Mouse (Mus musculus) splenic B cell, adult 2 months (primary cell): ENCODE data around the gene Alkbh4.
A peak's percentile ranks its signal among the peaks of the same experiment; 100 is the strongest.

ENCODE experiments used
- DNase-seq: peaks from one replicate; pipeline ENCODE4 v3.0.0-alpha.2; 2011; ENCODE audit warnings: low read depth, low spot score
- H3K27me3 ChIP-seq: 2 replicates; pipeline ENCODE4 v1.6.1; 2012; ENCODE audit warnings: mild to moderate bottlenecking, low read length, moderate library complexity, mixed read lengths; ENCODE audit not compliant: control insufficient read depth, poor library complexity, insufficient read depth, severe bottlenecking
- H3K36me3 ChIP-seq: 2 replicates; pipeline ENCODE4 v1.6.1; 2012; ENCODE audit warnings: mild to moderate bottlenecking, low read length, moderate library complexity, mixed read lengths; ENCODE audit not compliant: control insufficient read depth, poor library complexity, insufficient read depth, severe bottlenecking

The Alkbh4 gene

DNA sequence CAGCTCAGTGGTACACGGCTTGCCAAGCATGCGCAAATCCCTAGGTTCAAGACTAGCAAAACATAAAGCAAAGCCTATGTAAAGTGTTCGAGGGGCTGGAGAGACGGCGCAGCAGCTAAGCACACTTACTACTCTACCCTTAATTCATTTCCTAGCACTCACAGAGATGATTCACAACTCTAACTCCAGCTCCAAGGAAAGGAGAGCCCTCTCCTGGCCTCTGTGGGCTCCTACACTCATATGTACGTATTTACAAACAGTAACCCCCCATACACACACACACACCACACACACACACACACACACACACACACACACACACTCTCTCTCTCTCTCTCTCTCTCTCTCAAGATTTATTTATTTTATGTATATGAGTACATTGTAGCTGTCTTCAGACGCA, 47.8 kb downstream of the Alkbh4 start:
- H3K27me3 ChIP-seq = no peaks in the 10 kb centered on the region
- no peak for DNase-seq
- peaks cover 9% of the 10 kb centered on the region for H3K36me3 ChIP-seq

- DNase-seq = peak; percentile 84
- no peaks in the 10 kb centered on the region for H3K27me3 ChIP-seq
- peaks cover 9% of the 10 kb centered on the region for H3K36me3 ChIP-seq
Measured at GRCm38 (mm10) chr5:136186723-136187122, 50.8 kb downstream of the Alkbh4 start.
